Mouse (Mus musculus): ENCODE results near the gene Wipf2.
A peak's percentile ranks its signal among the peaks of the same experiment; 100 is the strongest.
"Not testable (repeated sequence)": the region's sequence is repeated elsewhere in the genome, so short reads cannot be mapped to it uniquely, and the experiment has no call there.

Gene Wipf2

DNA sequence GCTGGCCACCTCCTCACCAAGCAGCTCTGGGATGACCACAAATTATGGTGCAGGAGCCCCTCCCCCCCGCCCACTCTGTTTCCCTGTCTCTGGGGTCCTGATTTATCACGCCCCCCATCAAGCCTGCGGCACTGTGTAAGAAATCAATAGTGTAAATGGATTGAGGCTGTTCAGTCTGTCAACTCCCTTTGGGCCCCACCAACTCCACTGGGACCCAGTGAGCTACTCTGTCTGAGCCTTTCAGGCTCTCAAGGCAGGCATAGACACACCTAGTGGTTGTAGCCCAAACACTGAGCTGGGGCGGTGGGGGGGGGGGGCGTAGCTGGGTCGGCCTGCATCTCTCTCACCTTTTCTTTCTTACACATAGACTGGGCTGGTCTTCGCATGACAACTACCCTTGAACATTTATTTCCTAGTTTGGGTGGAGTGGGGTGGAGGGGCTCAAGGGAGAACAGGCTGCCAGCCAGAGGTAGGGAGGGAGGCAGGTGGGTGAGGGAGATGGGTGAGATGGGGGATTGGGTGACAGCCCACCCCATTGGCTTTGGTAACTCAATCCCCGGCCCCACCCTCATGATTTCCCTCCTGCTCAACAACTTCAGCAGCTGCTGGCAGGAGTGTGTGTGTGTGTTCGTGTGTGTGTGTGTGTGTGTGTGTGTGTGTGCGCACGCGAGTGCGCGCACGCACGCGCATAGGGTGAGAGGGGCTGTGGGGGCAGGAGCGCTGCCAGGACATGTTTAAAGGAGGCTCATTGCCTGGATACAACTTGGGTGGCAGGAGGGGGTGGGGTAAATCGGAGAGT is 69.1 kb downstream of the Wipf2 start:
- no peak for DNase-seq

DNA sequence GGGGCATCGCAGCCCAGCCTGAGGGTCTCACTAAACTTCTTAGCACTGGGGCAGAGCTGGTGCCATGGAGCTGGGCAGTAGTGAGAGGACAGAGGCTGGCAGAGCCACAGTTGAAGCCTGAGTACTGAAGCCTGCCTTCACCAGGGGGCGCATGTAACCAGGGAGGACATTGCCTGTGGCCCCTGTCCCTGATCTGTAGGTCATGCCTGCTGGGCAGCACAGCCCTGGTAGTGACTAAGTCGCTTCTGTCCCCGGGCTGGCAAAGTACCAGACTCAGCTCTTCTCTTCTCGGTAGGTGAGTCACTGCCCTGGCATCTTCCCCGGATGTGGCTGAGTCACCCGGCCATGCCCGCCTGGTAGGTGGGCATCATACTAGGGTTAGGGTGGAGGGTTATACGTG is 69.7 kb downstream of the Wipf2 start:
- DNase-seq = peak; percentile 90

DNA sequence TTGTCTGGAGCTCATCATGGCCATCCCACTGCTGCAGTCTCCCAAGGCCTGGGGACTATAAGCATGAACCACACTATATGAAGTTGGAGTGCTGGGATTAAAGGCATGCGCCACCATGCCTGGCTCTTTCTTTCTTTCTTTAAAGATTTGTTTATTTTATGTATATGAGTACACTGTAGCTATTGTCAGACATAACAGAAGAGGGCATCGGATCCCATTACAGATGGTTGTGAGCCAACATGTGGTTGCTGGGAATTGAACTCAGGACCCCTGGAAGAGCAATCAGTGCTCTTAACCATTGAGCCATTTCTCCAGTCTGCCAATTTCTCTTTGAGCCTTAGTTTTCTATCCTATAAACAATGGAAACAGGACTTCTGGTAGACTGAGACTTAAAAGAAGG is 70.4 kb downstream of the Wipf2 start:
- DNase-seq = not testable (repeated sequence)

DNA sequence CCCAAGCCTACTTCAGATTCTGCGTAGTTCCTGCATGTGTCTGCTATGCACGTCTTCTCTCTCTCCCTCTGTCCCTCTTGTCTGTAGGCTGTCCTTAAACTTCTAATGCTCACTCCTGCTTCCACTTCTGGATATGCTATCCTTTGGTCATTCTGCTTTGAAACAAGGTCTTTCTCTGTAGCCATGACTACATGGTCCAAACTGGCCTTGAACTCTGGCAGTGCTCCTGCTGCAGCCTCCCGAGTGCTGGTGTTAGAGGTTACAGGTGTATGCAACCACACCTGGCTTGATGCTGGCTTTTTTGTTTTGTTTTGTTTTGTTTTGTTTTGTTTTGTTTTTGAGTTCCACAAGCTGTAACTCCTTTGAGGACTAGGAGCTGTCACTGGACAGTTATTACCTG is 70.9 kb downstream of the Wipf2 start:
- no peak for DNase-seq

DNA sequence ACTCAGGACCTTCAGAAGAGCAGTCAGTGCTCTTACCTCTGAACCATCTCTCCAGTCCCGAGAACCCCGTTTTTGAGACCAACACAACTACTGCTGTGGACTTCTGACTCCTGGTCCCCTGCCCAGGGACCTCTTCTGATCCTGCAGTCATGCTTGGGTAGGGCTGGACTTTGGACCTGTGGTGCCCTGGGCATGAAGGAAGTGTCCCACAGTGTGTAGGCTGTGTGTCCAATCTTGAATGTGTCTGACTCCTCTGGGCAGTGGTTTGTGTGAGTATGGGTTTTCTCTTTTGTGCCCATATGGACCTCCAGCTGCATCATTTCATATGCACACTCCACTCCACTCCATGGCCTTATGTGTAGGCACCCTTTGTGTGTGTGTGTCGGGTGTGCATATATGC is 71.7 kb downstream of the Wipf2 start:
- no peak for DNase-seq

DNA sequence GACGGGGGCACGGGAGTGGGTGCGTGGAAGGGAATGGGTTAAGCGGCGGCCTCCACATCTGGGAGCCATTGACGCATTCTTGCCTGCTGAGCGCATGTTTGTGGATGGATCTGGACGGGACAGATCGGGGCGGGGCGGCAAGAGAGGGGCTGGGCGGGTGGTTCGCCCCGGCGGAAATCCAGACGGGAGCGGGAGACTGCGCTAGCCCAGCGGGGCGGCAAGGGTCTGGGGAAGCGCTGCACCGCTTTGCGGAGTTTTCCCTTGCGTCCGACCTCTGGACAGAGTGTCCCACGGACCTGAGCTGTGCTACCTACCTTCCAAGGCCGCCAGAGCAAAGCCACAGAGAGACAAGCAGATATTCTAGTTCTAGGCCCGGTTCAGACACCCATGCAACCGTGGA is 72.7 kb downstream of the Wipf2 start:
- peak; percentile 89 for DNase-seq

DNA sequence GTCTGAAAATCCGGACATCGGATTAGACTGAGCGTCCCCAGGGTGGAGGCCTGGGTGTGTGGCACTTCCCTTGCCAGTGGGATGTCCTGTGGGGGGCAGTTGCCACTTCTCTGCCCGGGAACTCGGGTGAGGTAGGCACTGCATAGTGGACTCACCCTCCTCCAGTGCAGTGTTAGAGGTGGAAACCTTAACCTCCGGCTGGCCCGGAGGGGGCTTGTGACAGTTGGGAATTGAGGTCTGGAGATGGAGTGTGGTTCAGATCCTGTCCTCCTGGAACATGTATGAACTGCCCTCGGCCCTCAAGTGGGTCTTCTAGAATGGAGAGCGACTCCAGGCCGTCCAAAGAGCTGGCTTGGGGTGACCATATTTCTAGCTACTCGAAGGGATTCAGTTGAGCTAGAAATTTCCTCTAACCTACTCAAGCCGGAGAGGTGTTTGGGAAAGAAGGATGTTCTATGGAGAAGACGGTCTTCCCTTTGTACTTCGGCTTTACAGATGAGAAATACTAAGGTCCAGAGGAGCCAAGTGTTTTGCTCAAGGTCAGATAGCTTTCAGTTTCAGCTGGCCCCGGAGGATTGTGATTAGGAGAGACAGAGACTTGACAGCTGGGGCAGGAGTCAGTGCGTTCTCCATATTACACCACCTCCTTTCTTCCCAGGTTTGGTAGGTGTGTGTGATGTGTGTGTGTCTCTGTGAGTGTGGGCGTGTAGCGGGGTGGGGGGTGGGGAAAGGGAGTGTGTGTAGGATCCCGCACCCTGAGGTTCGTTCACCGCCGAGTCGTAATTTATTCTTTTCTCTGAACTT is 73.4 kb downstream of the Wipf2 start:
- DNase-seq = peak; percentile 81

DNA sequence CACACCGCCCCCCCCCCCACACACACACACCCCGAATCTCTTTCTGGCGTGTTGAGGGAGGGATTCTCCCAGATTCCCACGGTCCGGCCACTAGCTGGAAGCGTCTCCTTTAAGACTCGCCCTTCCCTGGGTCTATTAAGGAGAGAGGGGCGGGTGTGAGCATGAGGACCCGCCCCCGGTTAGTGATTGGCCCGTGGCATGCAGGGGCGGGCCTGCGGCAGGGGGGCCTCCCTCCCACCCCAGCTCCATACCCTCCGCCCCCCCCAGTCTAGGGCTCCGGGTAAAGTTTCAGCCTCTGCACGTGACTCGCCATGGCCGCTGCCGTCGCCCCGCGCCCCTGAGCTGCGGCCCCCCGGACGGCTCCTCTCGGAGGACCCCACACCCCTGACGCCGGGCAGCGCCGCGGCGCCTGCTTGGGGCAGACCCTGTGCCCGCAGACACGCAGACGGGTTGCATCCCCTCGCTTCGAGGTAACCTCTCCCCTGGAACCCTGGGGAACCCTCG is 74.0 kb downstream of the Wipf2 start:
- peak; percentile 96 for DNase-seq

DNA sequence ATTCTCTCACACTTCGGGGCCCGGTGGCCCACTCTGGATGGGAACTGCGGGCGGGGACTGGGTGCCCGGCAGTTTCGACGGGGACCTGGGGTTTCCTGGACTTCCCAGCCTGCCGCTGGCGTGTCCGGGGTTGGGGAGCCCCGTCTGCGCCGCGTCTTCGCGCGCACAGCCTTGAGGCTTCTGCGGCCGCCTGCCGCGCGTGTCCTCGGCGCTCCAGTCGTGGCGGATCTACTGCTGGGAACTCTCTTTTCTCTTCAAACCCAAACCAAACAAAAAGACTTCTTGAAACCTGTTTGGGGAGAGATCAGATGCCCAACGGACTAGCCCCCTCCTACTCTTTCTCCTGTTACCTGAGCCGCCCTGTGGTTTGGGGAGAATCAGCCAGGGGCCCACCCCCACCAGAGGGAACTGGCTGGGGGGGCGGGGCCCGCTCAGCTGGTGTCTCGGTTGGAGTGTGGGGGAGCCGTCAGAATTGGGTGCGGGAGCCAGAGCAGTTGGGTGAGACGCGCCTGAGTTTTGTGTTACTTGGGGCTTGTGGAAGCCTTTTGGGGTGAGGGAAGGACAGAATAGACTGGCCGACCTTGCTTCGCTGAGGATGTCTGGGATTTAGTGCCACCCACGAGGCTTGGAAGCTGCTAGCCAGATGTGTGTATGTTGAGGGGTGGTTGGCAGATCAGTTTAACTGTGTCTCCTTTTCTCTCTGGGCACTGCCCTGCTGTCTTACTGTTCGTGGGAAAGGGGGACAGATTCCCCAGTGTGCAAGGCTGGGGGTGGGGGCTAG is 74.7 kb downstream of the Wipf2 start:
- DNase-seq = peak; percentile 78

DNA sequence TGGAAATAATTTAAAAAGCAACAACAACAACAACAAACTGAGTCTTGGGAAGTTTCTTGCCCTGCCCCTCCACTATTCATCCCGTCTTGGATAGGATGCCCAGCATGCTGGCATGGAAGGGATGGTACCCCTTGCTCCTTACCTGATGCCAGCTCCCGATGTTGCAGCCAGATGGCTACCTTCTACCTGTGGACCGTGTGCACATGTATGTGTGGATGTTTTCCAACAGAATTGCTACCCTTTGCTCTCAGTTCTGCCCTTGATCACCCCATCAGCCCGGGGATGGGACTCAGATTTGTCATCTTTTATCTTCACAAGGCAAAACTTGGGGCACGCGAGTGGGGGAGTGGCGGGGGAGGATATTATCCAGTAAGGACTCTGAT is 75.3 kb downstream of the Wipf2 start:
- no peak for DNase-seq

DNA sequence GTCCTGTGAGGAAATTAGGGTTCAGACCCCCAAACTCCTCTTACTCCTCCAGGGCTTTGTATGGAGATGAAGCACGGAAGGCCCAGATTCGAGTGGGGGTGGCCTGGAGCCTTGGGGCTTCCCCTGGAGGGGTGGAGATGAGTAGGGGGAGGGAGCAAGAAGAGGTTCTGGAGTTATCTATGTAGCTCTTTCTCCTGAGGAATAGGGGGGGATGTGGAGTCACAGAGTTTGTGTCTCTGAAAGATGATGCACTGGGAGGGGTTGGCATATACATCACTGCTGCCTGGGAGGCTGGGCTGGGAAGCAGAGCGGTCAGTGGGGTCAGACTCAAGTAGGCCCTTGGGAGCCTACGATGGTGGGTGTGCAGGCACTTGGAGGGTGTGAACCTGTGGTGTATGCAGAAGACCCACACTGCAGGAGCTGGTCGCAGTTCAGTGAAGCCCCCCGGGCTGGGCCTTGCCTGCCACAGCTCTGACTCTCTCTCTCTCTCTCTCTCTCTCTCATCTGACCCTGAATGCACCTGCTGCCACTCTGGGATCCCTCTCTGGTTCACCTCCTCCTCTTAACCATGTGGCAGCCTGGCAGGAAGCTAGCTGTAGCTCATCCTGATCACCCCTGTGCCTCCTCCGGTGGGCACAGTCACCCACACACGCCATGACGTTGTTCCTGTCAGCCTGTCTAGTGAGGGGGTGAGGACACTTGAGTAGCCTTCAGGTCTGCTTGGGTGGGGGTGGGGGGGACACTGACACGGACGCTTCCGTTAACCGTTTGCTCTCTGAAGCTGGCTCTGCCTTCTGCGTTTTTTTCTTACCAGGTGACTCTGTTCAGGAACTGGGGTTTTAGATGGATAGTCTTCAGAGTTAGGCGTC is 75.9 kb downstream of the Wipf2 start:
- peak; percentile 54 for DNase-seq

DNA sequence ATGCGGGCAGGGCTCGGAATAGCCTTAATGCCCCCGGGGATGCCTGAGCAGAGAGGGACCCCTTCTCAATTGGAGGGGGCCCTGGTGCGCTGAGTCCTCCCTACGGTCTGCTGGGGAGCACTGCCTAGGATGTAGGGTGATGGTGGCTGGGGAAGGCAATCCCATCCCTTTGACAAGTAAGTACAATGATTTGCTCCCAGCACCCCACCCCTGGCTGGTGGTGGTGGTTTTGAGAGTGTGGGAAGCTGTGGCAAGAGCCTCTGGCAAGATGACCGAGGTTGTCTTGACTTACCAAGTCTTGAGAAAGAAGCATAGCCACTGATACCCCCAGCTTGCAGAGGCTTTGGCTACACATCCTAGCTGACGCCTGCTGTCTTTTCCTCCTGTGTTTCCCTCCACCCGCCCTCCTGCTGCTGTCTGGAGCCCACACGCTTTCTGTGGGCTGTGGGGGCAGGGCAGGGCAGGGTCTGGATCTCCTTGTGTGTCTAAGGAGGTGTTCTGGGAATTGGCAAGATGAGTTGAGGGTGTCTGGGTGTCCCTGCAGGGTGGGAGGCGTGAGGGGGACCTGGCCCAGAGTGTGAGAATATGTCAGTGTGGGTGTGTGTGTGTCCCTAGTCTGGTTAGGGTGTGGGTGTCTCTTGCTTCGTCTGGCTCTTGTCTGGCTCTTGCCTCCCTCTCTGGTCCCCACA is 76.7 kb downstream of the Wipf2 start:
- DNase-seq = peak; percentile 59

DNA sequence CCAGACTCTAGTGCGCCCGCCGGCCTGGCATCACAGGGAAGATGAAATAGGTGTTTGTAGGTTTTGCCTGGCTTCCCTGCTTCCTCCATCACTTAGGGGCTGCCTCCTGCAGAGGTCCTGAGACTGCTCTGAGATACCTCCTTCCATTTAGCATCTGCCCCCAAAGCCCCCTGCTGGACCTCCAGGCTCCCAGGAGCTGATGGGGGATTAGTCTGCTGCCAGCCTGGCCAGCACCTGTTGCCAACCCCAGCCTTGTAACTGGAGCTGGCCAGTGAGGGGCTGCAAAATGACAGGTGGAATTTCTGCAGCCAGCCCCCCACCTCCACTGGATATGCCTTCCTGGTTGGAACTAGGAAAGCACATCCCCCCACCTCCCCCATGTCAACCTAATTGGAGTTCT is 77.3 kb downstream of the Wipf2 start:
- no peak for DNase-seq

DNA sequence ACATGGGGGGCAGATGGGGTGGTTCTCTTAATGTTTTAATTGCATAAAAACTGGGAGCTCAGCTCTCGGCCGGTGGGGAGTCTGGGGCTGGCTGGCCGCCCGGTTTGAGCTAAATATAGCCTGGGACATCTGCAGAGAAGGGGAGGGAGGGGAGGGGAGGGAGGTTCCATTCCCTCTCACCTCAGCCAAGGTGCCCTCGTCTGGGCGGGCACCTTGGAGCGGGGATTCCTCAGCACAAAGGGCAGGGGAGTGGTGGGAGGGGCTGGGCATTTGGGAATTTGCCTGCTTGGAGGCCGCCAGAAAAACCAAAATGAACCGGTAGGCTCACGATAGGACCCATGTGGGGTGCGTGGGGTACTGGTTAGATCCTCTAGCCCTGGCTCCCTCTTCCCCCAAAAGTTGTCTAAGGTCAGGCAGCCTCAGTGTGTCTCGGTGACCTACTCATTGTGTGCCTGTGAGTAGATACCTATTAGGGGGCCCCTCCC is 77.9 kb downstream of the Wipf2 start:
- peak; percentile 78 for DNase-seq

DNA sequence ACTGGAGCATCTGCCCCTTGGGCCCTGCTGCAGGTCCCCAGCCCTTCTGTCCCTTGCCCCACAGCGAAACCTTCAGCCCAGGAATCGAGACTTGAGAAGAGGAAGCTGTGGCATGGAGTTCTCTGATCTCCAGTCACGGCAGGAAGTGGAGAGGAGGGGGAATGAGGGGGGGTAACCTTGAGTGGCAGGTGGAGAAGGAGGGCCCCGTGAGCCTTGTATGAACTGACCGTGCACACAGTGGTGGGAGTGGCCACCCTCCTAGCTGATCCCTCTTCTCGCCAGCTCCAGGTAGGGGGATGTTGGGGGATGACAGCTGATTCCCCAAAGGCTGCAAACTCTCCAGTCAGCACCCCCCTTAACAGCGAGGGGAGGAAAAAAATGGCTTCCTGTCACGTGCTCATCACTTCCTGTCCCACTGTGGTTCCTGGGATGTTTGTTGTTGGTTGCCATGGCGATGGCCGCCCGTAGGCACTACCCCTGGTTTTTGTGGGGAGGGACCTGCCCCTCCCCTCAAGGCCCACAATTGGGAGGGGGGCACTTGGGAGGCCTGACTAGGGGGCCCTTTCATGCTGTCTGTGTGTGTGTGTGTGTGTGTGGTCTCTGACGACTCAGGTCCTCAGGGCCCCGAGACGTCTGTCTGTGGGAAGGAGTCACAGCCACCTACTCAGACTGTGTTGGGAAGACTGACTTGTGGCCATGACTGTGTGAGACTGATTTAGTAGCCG is 78.5 kb downstream of the Wipf2 start:
- DNase-seq = peak; percentile 96

DNA sequence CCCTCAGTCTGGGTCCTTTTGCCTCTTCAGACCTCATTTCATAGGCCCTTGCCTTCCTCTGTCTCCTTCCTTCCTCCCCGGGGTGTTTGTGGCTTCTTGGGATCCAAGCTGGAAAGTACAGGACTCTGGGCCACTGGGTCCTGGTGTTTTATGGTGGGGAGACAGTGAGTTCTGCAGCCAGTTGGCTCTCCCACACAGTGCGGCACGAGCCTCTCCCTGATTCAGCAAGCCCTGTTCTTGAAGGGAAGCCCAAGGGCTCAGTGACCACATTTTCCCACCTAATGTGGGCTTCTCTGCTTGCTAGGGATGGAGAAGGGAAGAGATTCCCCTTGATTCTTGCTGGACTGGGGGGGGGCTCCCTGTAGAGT is 79.1 kb downstream of the Wipf2 start:
- no peak for DNase-seq

DNA sequence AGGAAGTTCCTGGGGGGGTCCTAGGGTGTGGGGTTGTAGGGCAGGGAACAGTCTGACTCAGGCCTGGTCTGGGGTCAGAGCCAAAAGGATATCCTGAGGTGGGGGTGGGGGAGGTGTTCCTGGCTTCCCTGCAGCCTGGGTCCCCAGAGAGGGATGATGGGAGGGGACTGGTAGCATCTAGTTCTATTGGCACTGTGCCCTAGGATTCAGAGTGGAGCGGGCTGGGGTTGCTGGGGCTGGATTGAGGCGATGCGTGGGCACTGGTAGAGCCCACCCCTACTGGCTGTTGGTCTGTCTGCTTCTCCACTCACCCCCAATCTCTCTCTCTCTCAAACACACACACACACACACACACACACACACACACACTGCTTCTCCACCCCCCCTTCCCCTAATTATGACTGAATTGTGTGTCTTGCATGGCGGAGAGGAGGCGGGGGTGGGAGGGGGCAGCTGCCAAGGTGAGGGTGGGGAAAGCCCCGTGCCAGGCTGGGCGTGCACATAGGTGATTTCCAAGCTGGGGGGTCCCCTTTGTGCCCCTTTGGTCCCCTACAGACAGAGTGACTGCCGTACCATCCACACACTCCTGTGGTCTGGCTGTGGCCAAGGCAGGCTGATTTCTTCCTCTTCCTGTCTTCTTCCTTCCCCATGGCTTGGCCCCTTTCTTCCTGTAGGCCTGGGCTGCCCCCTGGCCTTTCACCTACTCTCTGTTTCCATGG is 79.6 kb downstream of the Wipf2 start:
- DNase-seq = peak; percentile 88

DNA sequence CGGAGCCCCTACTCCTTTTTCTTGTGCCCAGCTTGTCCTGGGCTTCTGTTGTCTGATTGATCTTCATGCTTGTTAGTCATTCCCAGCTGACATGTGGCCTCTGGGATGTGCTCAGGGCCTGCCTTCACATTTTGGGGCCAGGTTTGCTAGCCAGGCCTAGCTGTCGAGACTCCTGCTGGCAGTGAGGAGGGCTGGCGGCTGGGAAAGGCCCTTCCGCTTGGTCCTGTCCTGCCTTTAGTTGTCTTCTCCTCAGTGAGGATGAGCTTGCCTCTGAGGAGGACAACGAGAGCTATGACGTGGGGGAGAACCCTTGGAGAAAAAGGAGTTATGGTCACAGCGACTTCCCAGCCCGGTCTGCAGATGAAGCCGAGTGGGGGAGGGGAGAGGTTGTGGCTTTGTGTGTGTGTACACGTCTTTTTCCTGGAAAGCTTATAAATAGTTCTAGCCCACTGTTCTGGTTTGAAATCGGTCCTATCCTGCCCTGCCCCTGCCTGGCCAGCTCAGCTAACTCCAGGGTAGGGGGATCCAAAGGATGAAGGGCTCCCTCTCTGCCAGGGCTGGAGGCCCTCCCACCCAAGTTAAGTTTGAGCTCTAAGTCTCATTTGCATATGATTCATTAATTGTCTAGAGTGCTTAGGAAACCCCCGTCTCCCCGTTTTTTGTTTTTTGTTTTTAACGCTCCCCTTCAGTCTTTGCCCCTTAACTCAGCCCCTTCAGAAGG is 80.5 kb downstream of the Wipf2 start:
- DNase-seq = peak; percentile 80

DNA sequence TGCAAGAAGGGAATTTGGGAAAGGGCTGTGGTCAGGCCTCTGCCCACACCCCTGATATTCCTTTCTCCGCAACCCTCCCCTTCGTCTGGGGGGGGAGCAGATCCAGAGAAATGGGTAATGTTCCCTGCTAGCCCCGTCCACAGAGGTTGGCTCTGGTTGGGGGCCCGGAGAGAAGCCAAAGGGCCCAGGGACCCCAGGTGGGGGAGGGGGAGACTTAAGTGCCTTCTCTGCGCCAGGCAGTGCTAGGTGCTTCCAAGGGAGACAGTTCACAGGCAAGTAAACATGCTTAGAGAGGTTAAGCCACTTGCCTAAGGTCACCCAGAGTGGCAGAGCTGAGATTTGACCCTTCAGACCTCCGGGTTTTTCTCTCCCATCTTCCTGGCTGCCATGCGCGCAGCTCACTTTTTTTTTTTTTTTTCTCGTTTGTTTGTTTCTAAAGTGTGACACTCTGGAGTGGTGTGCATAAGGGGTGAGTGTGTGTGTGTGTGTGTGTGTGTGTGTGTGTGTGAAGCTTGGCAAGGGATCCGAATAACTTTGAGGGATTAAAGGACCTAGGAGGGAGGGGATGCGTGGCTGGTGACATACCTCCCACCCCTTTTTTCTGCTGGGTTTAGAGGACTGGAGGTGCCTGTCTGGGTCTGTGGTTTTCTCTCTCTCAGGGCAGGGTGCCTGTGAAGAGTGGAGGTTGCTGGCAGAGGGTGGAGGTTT is 81.6 kb downstream of the Wipf2 start:
- no peak for DNase-seq

Measured in lung, postnatal 36 days (tissue).